In genomic region chr19:45235331-45235741, GRCm38 (mm10) we compare ENCODE assay signal across 9 mouse cellular contexts. TPM values are rescaled to one million over a fixed set of nuclear protein-coding genes. Genes with fewer than 3 reads are reported as not detected.
DNase-seq lines count a peak whose midpoint lies in the region; ATAC-seq and TF ChIP-seq lines count a peak whose summit lies in the region.
"Had no signal": no experiment of that assay in that cellular context is flagged by ENCODE, and none has a peak within 500 bp of the region (broad histone marks: within the 10 kb centered on the region; RNA-seq: fewer than 3 reads in every experiment).

No protein-coding gene starts in this region.

- no peak overlapping the region for H3K9ac ChIP-seq in midbrain, embryonic 11.5 days (ENCODE audit: low read length)

- peaks cover 54% of the 10 kb centered on the region for H3K9me3 ChIP-seq in G1E (replicated peaks)
- H3K9me3 ChIP-seq in midbrain, embryonic 11.5 days (ENCODE audit: control insufficient read depth, low read length): no peaks in the 10 kb centered on the region

- peak overlapping the region; percentile 20; the same call in 1 of the 2 replicates for H3K4me2 ChIP-seq in midbrain, embryonic 11.5 days

- no peaks in the 10 kb centered on the region for H3K36me3 ChIP-seq in G1E (replicated peaks)
- H3K36me3 ChIP-seq in midbrain, embryonic 11.5 days (ENCODE audit: control insufficient read depth, insufficient read depth, low read length): no peaks in the 10 kb centered on the region

- intact Hi-C loops in heart, postnatal 10 days (cut with DNase I): loop anchor here (5.0 kb wide), 1 partner anchor 67 kb away; no protein-coding TSS in a partner anchor

- peaks cover 43% of the 10 kb centered on the region for H3K27me3 ChIP-seq in G1E (ENCODE audit: insufficient read depth, low read length)
- peaks cover 96% of the 10 kb centered on the region for H3K27me3 ChIP-seq in midbrain, embryonic 11.5 days (ENCODE audit: control insufficient read depth, insufficient read depth, low read length)

- no peak for TF ChIP-seq CTCF in G1E (IDR thresholded peaks at IDR 0.05; ENCODE audit: low read depth, low read length)

- peak overlapping the region; percentile 33; the same call in 1 of the 2 replicates for H3K4me3 ChIP-seq in G1E (ENCODE audit: low read depth, low read length)
- H3K4me3 ChIP-seq in midbrain, embryonic 11.5 days (ENCODE audit: low read depth, low read length): 0 out of 2 replicates have a peak overlapping the region, but pooled peaks have one; percentile 6

- no peak overlapping the region for H3K27ac ChIP-seq in midbrain, embryonic 11.5 days (ENCODE audit: low read depth, low read length)

- no peaks in the 10 kb centered on the region for H3K4me1 ChIP-seq in G1E (ENCODE audit: insufficient read depth, low read depth, low read length)
- H3K4me1 ChIP-seq in midbrain, embryonic 11.5 days (ENCODE audit: control insufficient read depth, insufficient read depth, low read length): peaks cover 22% of the 10 kb centered on the region

- WGBS in midbrain, embryonic 11.5 days: 0% methylated on average over 43 of the region's 53 CpGs

- DNase-seq in embryo, embryonic 10 days (ENCODE audit: low spot score): peak; percentile 29
- DNase-seq in embryo, embryonic 9.5 days (ENCODE audit: extremely low spot score): no peak
- DNase-seq in G1E (ENCODE audit: low spot score): no peak
- peak; percentile 49 to 50 for DNase-seq in heart, postnatal 10 days
- DNase-seq in midbrain, embryonic 11.5 days (ENCODE audit: low spot score, missing footprints): peak; percentile 95
- no peak for DNase-seq in frontal cortex, postnatal 14 days (ENCODE audit: low spot score in 2 of 2)
- DNase-seq in cerebellum, postnatal 4 days (ENCODE audit: low spot score in 2 of 2): no peak
- no peak for DNase-seq in ovary, postnatal 10 days (ENCODE audit: low spot score)

- no peak for ATAC-seq in G1E (ENCODE audit: extremely low read depth, insufficient number of reproducible peaks, low FRiP score, poor library complexity, severe bottlenecking)
- no peak for ATAC-seq in midbrain, embryonic 11.5 days (ENCODE audit: low FRiP score)

RNA-seq across cellular contexts. Expression of gene Lbx1, which starts 0.3 kb away (rescaled TPM):
- total RNA-seq in G1E (2014; fragmentation: Nextera tagmentation) (not detected in 2 replicates), G1E (2017) (0.06 TPM in 1 of 2 replicates, not detected in the other)
- polyA plus RNA-seq in G1E (2012): not detected in 2 replicates
- total RNA-seq in heart, postnatal 10 days (2021): not detected
- not detected in 2 replicates for polyA plus RNA-seq in midbrain, embryonic 11.5 days (2014; fragmentation: Nextera tagmentation; extraction: Ambion mirVana)
- total RNA-seq: common myeloid progenitor, adult 5-6 weeks had no signal

Comparison
In these comparisons a context has a peak if more than half of its experiments do, and no peak if none do; other contexts are left out.
1. DNase-seq: peak in embryo, embryonic 10 days (single experiment), heart, postnatal 10 days (2 of 2) and midbrain, embryonic 11.5 days (single experiment); none in embryo, embryonic 9.5 days (single experiment), G1E (single experiment), frontal cortex, postnatal 14 days (0 of 2), cerebellum, postnatal 4 days (0 of 2) and ovary, postnatal 10 days (single experiment).